Mouse (Mus musculus): Measurements from ENCODE around the gene Tpm3-rs7.
A peak's percentile ranks its signal among the peaks of the same experiment; 100 is the strongest.
"Not testable (repeated sequence)": the region's sequence is repeated elsewhere in the genome, so short reads cannot be mapped to it uniquely, and the experiment has no call there.

Gene Tpm3-rs7

DNA sequence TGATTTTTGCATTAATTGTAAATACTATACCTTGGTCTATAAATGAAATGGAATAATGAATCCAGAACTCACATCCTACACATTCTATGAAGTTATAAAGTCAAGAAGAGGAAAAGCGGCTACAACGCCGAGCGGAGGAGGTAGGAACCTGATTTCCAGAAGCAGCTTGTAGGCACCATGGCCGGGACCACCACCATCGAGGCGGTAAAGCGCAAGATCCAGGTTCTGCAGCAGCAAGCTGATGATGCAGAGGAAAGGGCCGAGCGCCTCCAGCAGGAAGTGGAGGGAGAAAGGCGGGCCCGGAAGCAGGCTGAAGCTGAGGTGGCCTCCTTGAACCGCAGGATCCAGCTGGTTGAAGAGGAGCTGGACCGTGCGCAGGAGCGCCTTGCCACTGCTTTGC is at the start of gene Tpm3-rs7:
Gene Tpm3-rs7, plus strand, starts transcription at position 110 of the 400 bp plus-strand sequence.
- DNase-seq, result not testable (repeated sequence)

DNA sequence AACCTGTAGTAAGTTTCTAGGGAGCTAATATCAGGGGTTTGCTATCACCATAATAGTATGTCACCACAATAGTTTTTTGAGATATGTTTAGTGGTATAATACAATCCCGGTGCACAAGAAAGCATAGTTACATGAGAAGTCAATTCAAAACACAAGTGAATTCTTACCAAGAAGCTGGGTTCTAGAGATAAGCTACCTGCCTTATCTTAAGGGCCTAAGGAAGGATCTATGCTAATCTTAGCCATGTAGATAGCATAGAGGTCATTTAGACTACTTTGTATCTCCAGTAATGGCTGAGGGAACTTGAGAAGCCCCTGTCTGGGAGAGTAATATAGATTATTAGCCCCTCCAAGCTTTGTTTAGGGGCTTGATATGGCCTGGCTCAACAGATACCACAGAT is 2.6 kb downstream of the Tpm3-rs7 start:
- DNase-seq, result no peak

DNA sequence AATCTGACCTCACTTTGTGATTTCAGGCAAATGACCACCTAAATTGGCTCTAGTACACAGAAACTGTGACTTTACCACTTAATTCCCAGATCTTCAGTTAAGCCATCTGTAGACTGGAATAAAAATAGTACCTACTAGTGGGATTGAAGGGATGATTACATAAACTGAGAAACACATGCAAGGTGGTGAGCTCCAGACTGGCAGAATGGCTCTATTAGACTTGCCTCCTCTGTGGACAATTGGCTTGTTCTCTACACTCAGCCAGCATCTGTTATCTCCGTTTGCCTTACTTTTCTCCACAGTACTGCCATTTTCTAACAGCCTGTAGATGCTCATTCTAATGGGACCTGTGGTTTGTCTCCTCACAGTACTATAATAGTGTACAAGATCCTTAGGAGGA is 49.0 kb downstream of the Tpm3-rs7 start:
- DNase-seq, result peak; percentile 29 to 34

Data from cerebellum, postnatal 36 days (tissue).